In genomic region chr13:78985921-78986320, GRCm38 (mm10) we compare ENCODE assay signal across 26 mouse cellular contexts.
"Had no signal": no experiment of that assay in that cellular context is flagged by ENCODE, and none has a peak within 500 bp of the region (broad histone marks: within the 10 kb centered on the region; RNA-seq: fewer than 3 reads in every experiment).

No protein-coding gene starts in this region.

- H3K9ac ChIP-seq: heart, embryonic 13.5 days; heart, embryonic 15.5 days; hindbrain, embryonic 12.5 days; kidney, embryonic 15.5 days; limb, embryonic 12.5 days; liver, embryonic 13.5 days had no signal

- H3K4me1 ChIP-seq: heart, embryonic 13.5 days; heart, embryonic 15.5 days; hindbrain, embryonic 12.5 days; kidney, embryonic 15.5 days; limb, embryonic 10.5 days; limb, embryonic 12.5 days; liver, embryonic 13.5 days had no signal

- ATAC-seq: hindbrain, embryonic 16.5 days; intestine, embryonic 16.5 days had no signal

- H3K27ac ChIP-seq: heart, adult 2 months; heart, embryonic 13.5 days; heart, embryonic 15.5 days; hindbrain, embryonic 12.5 days; kidney, embryonic 15.5 days; kidney, postnatal 0 days; layer of hippocampus, adult 2 months; left cerebral cortex, adult 2 months; limb, embryonic 10.5 days; limb, embryonic 12.5 days; liver, embryonic 13.5 days had no signal

- H3K27me3 ChIP-seq: heart, embryonic 13.5 days; heart, embryonic 15.5 days; hindbrain, embryonic 12.5 days; kidney, embryonic 15.5 days; limb, embryonic 12.5 days; liver, embryonic 13.5 days had no signal

- H3K4me3 ChIP-seq: heart, adult 2 months; heart, embryonic 13.5 days; heart, embryonic 15.5 days; hindbrain, embryonic 12.5 days; kidney, embryonic 15.5 days; layer of hippocampus, adult 2 months; left cerebral cortex, adult 2 months; limb, embryonic 10.5 days; limb, embryonic 12.5 days; liver, embryonic 13.5 days had no signal

- H3K9me3 ChIP-seq: heart, embryonic 13.5 days; heart, embryonic 15.5 days; hindbrain, embryonic 12.5 days; kidney, embryonic 15.5 days; limb, embryonic 10.5 days; limb, embryonic 12.5 days; liver, embryonic 13.5 days had no signal

- H3K36me3 ChIP-seq: heart, embryonic 13.5 days; heart, embryonic 15.5 days; hindbrain, embryonic 12.5 days; kidney, embryonic 15.5 days; limb, embryonic 10.5 days; limb, embryonic 12.5 days; liver, embryonic 13.5 days had no signal

- DNase-seq: gastrocnemius, postnatal 14 days; gastrocnemius, postnatal 36 days; heart, adult 11 months; heart, adult 2 months; heart, postnatal 14 days; heart, postnatal 36 days; kidney, adult 11 months; kidney, adult 2 months; kidney, adult 9 months; kidney, postnatal 14 days; kidney, postnatal 36 days; liver; liver, embryonic 13.5 days had no signal

- H3K4me2 ChIP-seq: heart, embryonic 11.5 days; heart, embryonic 13.5 days; heart, embryonic 15.5 days; hindbrain, embryonic 12.5 days; kidney, embryonic 15.5 days; limb, embryonic 12.5 days; liver, embryonic 11.5 days; liver, embryonic 13.5 days had no signal
